Mouse (Mus musculus) heart, postnatal 0 days (tissue): ENCODE measurements at regions not wholly inside any gene's neighbourhood (a gene's known extent, or its start where the extent isn't known, plus 50 kb on each side); places are given as distances from the start of the nearest gene placed in this dataset.

Source experiments
- ATAC-seq: fragments of 200-750 bp; cut with Nextera tagmentation; 2 replicates; pipeline ENCODE4 v1.8.0; 2017; ENCODE audit warnings: low read depth, moderate number of reproducible peaks, moderate library complexity; ENCODE audit not compliant: insufficient read depth
- DNase-seq: peaks from one replicate; pipeline ENCODE4 v3.0.0-alpha.2; 2016; ENCODE audit warnings: low spot score
- H3K27ac ChIP-seq: fragments of 300-500 bp; sonication (generic); 2 replicates; pipeline ENCODE4 v1.5.1; 2014; ENCODE audit warnings: low read depth, mild to moderate bottlenecking
- H3K27me3 ChIP-seq: fragments of 300-500 bp; sonication (generic); 2 replicates; pipeline ENCODE4 v1.6.1; 2014; ENCODE audit warnings: low read length, mixed read lengths; ENCODE audit not compliant: control insufficient read depth, insufficient read depth
- H3K36me3 ChIP-seq: fragments of 300-500 bp; sonication (generic); replicated peaks from 2 replicates; pipeline ENCODE4 v1.6.1; 2014; ENCODE audit warnings: low read length, mixed read lengths; ENCODE audit not compliant: control insufficient read depth, insufficient read depth
- H3K4me1 ChIP-seq: fragments of 300-500 bp; sonication (generic); 2 replicates; pipeline ENCODE4 v1.6.1; 2014; ENCODE audit warnings: antibody characterized with exemption; ENCODE audit not compliant: control insufficient read depth, insufficient read depth
- H3K4me2 ChIP-seq: fragments of 300-500 bp; sonication (generic); 2 replicates; pipeline ENCODE4 v1.6.1; 2014; ENCODE audit warnings: low read depth, mild to moderate bottlenecking, low read length, moderate library complexity
- H3K4me3 ChIP-seq: fragments of 300-500 bp; sonication (generic); 2 replicates; pipeline ENCODE4 v1.5.1; 2014; ENCODE audit warnings: low read depth, low read length
- H3K9ac ChIP-seq: fragments of 300-500 bp; sonication (generic); replicated peaks from 2 replicates; pipeline ENCODE4 v1.6.1; 2014; ENCODE audit warnings: low read depth, low read length, mixed read lengths
- H3K9me3 ChIP-seq: fragments of 300-500 bp; sonication (generic); replicated peaks from 2 replicates; pipeline ENCODE4 v1.6.1; 2016; ENCODE audit warnings: low read length; ENCODE audit not compliant: control insufficient read depth
- CTCF ChIP-seq: IDR thresholded peaks from 2 replicates; pipeline ENCODE4 v1.5.1; 2016; ENCODE audit warnings: antibody characterized with exemption, control low read depth, low read depth
- EP300 ChIP-seq: IDR thresholded peaks from 2 replicates; pipeline ENCODE4 v1.6.1; 2016; ENCODE audit warnings: antibody characterized with exemption, low read depth
- WGBS: fragments of 180-500 bp; shearing (Covaris S2); extraction: QIAGEN DNeasy Blood & Tissue Kit; methylation state at CpG from one replicate; pipeline ENCODE4 v1.1.7; 2014; 5-methylcytosine and 5-hydroxymethylcytosine counted together

- H3K27ac ChIP-seq, result no peak overlapping the region
- DNase-seq, result no peak
- TF ChIP-seq EP300 (no peak), CTCF (no peak)
- no peak for ATAC-seq
- H3K27me3 ChIP-seq, result 0 out of 2 replicates have a peak, but pooled peaks cover 5% of the 10 kb centered on the region
- WGBS, result 40% methylated on average over 3 of the region's 3 CpGs
- no peak overlapping the region for H3K4me2 ChIP-seq
- no peaks in the 10 kb centered on the region for H3K36me3 ChIP-seq
- H3K9me3 ChIP-seq, result no peaks in the 10 kb centered on the region
- no peak overlapping the region for H3K4me3 ChIP-seq
- peaks cover 15% of the 10 kb centered on the region for H3K4me1 ChIP-seq
- no peak overlapping the region for H3K9ac ChIP-seq
Measured at GRCm38 (mm10) chr13:97317633-97318032, 76.7 kb downstream of the Enc1 start.

DNA sequence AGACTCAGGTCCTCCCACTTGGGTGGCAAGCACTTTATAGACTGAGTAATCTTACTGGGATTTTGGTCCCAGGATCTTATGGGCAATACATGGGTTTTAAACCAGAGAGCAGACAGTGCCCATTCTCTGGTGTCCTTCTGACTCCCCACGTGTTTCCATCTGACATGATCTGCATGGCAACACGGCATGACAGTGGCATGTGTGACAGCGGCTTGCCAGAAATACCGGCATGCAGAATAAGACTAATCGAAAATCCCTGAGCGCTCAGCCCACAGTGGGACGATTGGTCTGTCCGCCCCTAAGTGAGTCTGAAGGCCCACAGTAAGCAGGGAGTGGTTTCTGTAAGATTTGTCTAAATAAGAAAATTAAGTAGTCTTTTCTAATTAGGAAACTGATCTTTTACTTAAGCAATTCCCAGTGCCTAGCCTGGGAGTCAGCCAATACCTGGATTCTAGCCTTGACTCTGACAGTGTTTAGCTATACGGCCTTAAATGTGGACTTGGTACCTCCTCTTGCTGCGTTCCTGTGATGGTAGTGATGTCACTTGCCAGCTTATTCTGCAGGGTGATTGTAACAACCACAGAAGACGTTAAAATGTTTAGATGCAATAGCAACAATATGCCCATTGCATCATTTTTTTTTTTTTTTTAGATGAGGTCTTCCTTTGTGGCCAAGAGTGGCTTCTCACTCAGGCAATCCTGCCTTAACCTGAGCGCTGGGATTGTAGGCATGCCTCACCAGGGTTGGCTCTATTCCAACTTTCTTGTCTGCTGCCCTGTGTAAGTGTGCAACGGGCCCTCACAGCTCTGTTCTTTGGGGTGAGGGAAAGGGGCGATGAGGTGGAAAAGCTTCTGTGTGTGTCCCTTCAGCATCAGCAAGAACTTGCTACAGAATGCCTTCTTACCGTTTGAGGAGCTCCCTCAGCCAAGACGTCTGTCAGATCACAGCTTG lies 71.8 kb downstream of the Enc1 start:
- Histone ChIP-seq H3K9me3 (no peaks in the 10 kb centered on the region), H3K27me3 (0 out of 2 replicates have a peak, but pooled peaks cover 1% of the 10 kb centered on the region), H3K36me3 (no peaks in the 10 kb centered on the region), H3K4me2 (peak overlapping the region; percentile 25; the same call in 1 of the 2 replicates), H3K27ac (no peak overlapping the region), H3K4me3 (no peak overlapping the region), H3K9ac (no peak overlapping the region; the same call in 1 of the 2 replicates), H3K4me1 (peaks cover 31% of the 10 kb centered on the region)
- 65% methylated on average over 16 of the region's 16 CpGs for WGBS
- DNase-seq (no peak), ATAC-seq (0 out of 2 replicates have a peak, but pooled peaks have one; percentile 39)
- no peak for TF ChIP-seq EP300
- no peak for TF ChIP-seq CTCF

DNA sequence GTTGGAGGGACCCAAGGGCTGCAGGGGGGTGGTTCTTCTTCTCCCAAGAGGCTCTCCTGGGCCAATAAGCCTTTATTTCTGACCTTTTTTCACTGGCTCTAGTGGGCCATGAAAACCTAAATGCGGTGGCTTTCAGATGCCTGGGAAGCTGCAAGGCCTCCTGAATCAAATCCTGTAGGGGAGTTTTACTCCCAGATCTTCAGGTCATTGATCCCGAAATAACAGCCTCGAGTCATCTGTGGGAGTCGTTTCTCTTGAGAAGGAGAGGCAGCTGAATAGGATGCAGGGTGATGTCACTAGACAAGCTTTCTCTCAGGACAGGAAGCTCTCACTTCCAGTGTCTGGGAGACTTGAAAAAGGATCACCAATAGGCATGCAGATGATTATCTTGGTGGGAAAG lies 70.4 kb downstream of the Enc1 start:
- Histone ChIP-seq H3K9ac (no peak overlapping the region), H3K9me3 (no peaks in the 10 kb centered on the region), H3K27me3 (no peaks in the 10 kb centered on the region), H3K27ac (peak overlapping the region; percentile 67), H3K4me3 (no peak overlapping the region), H3K36me3 (no peaks in the 10 kb centered on the region), H3K4me1 (peaks cover 31% of the 10 kb centered on the region), H3K4me2 (no peak overlapping the region)
- WGBS, result 42% methylated on average over 4 of the region's 4 CpGs
- TF ChIP-seq CTCF, result no peak
- 0 out of 2 replicates have a peak, but pooled peaks have one; percentile 33 for TF ChIP-seq EP300
- ATAC-seq, result no peak
- DNase-seq, result peak; percentile 43

DNA sequence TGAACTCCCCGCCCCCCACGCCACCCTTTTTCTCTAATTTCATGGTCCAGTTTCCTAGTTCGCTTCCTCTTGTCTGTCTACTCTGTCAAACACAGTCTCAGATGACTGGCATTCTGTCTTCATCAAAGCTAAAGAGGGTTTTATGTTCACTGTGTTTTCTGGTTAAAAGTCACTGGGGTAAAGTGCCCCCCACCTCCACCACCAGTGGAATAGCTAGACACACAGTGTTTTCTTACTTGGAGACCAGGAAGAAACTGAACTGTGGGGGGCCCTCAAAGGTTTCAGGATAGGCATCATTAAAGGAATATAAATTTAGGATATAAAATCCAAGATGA lies 69.9 kb downstream of the Enc1 start:
- peaks cover 31% of the 10 kb centered on the region for H3K4me1 ChIP-seq
- no peaks in the 10 kb centered on the region for H3K9me3 ChIP-seq
- H3K4me2 ChIP-seq, result no peak overlapping the region
- H3K27ac ChIP-seq, result peak overlapping the region; percentile 67; the same call in 1 of the 2 replicates
- no peak overlapping the region for H3K9ac ChIP-seq
- 52% methylated on average over 3 of the region's 3 CpGs for WGBS
- H3K27me3 ChIP-seq, result no peaks in the 10 kb centered on the region
- no peak for DNase-seq
- H3K4me3 ChIP-seq, result no peak overlapping the region
- ATAC-seq, result no peak
- TF ChIP-seq CTCF (no peak), EP300 (no peak)
- no peaks in the 10 kb centered on the region for H3K36me3 ChIP-seq

DNA sequence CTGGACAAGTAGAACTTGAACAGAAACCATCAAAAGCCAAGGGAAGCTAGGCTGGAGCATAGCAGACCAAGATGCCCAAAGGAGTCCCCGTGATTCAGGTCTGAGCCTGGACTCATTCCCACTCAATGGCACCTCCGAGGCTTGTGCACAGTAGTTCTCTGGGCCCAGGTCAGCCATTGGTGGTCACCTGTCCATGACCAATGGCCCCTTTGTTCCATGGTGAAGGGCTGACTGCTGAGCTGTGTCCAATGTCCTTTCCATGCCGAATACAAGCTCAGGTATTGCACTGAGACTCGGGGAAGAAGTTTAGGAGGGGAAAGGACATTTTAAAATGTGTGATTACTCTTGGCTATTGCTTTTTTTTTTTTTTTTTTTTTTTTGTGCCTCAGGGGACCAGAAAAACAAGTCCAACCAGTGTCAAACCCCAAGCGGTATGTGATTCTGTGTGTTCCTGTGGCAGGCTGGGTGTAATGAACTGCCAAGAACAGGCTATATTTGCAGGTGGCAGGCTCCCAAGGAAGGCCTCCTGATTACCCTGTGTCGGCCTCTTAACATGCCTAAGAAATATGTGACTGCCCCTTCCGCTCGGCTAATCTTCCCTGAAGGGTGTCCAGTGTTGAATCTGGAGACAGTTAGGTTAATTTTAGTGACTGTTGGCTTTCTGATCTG lies 69.4 kb downstream of the Enc1 start:
- TF ChIP-seq EP300, result no peak
- TF ChIP-seq CTCF, result no peak
- Histone ChIP-seq H3K4me1 (peaks cover 31% of the 10 kb centered on the region), H3K9ac (no peak overlapping the region), H3K9me3 (no peaks in the 10 kb centered on the region), H3K4me3 (no peak overlapping the region), H3K27ac (peak overlapping the region; percentile 67; the same call in 1 of the 2 replicates), H3K4me2 (no peak overlapping the region), H3K27me3 (no peaks in the 10 kb centered on the region), H3K36me3 (no peaks in the 10 kb centered on the region)
- DNase-seq (peak; percentile 35), ATAC-seq (peak; percentile 69; the same call in 1 of the 2 replicates)
- 47% methylated on average over 8 of the region's 8 CpGs for WGBS
